Mouse (Mus musculus) gastrocnemius, adult 8-10 months (tissue): Measurements from ENCODE around the gene Scml4. TPM values are rescaled to one million over a fixed set of nuclear protein-coding genes. Genes with fewer than 3 reads are reported as not detected.
A peak's percentile ranks its signal among the peaks of the same experiment; 100 is the strongest.

ENCODE experiments used
- DNase-seq, 2 experiments: peaks; one replicate each; pipeline ENCODE4 v3.0.0; 2022; ENCODE audit warnings: low spot score in 2 of 2
- total RNA-seq, 4 experiments: library from RNA; stranded (reverse); gene quantifications; 2 replicates each; pipeline ENCODE4 v1.2.4; 2022

Gene Scml4
- total RNA-seq, 4 experiments from 2014 or later, result 0.27 to 0.54 (median 0.41) TPM

DNA sequence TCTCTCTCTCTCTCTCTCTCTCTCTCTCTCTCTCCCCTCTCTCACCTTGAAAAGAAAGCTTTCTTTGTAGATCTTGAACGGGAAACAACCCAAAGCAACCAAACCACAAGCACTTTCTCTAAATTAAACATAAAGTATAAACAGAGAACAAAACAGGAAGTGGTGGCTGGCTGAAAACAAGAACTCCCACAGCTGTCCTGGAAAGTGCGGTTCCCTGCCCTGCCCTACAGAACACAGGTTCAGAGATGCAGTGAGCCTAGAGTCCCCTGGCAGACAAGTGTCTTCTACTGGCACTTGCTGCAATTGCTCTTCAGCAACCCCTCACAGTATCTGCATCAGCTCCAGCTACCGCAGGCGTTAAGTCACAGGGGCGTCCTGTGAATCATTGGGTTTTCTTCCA, 37.5 kb downstream of the Scml4 start:
- DNase-seq, result no peak

GRCm38 (mm10) chr10:42901361-42901760, 41.2 kb downstream of the Scml4 start:
- DNase-seq, result no peak

DNA sequence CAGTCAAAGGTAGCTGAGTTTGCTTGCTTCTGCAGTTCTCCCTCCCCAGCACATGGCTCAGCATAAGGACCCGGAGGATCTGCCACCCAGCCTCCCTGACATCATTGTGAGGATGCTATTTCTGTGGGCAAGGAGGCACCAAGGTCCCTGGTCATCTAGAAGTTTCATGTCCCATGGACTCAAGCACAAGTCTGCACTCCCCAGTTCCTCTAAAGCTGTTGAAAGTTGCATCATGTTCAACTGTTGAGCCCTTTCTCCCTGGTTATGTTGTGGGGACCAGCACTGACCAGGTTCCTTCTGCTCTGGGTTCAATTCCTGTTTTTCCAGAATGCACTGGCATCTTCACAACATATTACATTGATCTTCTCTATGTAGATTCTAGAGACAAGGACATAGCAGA, 42.9 kb downstream of the Scml4 start:
- no peak for DNase-seq

- no peak for DNase-seq
Observed at GRCm38 (mm10) chr10:42908562-42908961, 48.4 kb downstream of the Scml4 start.

DNA sequence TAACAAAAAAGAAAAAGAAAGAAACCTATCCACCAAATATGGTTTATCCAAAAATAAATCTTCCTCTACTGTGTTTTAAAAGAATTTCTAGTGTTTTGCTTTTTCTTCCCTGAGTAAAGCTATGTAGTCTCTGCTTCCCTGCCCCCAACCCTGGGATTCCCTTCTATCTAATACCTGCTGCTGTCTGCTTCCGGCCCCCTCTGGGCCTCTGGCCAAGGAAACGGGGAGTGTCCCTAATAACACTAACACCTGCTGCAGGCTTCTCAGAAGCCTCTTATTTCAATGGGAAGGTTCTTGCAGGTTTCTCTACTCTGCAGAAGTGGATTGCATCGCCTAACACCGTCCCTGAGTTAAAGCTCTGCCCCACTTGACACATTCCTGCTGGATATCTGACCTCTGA, 50.4 kb downstream of the Scml4 start:
- DNase-seq, result no peak

DNA sequence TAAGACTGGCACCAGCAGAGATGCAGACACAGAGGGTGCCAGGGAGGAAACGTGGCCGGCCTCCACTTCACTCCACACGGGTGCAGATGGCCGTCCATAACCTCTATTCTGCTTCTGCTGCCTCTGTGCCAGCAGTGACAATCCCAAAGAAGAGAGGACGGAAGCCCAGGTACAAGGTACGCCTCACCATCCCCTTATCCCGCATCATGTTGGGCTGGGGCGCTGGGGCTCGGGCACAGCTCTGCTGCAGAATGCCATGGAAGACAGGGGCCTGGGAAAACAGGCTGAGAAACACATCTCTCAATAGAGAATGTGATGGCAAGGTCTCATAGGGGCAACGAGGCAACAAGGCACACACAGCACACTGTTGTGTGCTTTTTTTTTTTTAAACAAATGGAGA, 51.9 kb downstream of the Scml4 start:
- DNase-seq, result no peak

- DNase-seq, result no peak
Observed at GRCm38 (mm10) chr10:42913196-42913595, 53.0 kb downstream of the Scml4 start.

GRCm38 (mm10) chr10:42914146-42914545, 54.0 kb downstream of the Scml4 start:
- no peak for DNase-seq

GRCm38 (mm10) chr10:42917355-42917754, 57.2 kb downstream of the Scml4 start:
- DNase-seq, result no peak

- DNase-seq, result no peak
Observed at GRCm38 (mm10) chr10:42919786-42920185, 59.6 kb downstream of the Scml4 start.

DNA sequence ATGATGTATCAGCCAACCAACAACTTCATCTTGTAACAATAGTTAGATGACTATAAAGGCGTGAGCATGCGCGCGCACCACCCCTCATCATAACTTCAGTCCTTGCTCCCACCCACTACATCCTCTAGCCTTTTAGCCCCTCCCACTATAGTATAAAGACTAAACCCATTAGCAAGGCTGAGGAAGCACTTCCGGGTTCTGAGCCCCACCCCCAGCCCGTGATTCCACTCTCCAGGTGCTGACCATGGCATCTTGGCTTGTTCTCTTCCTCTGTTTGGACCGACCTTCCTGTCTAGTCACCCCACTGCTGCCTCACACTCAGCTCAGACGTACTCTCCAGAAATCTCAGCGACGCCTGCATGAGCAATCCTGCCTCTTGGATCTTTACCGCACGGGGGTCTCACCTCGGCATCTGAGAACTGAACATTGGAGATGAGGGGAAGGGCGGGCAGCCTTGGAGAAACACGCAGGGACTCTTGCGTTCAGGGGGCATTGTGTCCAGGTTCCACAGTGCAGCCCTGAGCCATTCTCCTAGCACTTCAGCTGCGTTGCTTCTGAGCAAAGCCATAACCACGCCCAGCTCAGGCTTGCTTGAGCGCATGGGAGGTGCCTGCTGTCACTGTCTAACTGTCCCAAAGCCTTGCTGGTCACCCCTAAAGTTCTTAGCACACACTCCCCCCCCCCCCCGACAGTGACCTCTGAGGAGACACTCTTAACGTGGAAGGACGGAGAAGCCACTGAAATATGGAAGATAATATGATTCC, 65.1 kb downstream of the Scml4 start:
- DNase-seq, result no peak

DNA sequence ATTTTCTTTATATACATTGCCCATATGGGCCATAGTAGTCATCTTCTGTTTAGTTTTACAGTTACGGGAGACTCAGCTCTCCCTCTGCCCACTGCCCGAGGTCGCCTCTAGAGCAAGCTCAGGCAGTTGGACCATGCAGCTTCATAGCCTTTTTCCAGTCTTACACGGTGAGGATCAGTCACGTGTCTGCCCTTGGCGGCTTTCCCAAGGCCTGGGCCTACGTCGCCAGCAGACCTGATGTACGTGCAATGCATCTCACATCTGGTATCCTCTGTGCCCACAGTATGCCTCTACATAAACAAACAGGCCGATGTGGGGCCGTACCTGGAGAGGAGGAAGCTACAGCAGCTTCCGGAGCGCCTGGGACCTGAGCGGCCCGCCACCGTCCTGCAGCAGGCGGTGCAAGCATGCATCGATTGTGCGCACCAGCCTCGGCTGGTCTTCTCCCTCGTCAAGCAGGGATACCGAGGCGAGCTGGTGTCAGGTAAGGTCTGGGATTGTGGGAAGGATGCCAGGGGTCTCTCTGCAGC, 70.0 kb downstream of the Scml4 start:
- DNase-seq, result no peak

DNA sequence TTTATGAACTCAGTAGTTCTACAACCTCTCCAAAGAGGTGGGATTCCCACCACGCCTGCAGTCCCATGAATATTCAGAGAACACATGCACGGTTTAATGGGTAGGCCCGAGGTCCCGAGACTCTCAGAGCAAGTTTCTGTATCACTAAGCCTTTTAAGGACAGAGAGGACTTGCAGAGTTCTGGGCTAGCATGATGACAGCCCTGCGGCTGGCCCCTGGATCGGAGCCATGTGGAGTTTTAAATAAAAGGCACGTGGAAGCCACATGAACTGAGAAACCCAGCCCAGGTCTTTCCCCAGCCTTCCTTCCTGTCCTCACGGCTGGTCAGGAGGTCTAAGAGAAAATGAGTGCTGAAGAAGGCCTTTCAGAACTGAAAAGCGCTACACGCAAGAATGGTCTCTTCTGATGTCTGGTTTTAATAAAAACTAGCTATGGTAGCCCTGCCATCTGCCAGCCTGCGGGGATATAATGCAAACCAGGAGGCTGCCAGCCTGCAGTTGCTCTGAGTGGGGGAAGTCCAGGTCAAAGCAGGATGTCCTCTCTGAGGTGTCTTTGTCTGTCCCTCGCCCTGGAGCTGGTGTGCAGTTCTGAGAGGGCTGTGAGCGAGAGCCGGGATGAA, 72.8 kb downstream of the Scml4 start:
- no peak for DNase-seq

DNA sequence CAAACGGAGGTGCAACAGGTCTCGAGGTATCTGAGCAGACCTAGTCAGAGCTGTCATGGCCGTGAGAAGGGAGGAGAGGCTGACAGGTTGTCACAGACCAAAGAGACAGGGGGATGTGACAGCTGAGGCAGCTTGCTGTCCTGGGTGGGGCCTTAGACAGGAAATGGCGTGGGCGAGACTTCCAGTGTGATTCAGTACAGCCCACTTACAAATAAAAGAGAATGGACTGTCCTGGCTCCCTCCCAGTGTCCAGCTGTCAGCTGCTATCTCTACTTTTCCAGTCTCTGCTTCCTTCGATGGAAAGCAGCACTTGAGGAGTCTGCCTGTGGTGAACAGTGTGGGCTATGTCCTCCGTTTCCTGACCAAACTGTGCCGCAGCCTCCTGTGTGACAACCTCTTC, 74.5 kb downstream of the Scml4 start:
- DNase-seq, result no peak

GRCm38 (mm10) chr10:42936205-42936604, 76.0 kb downstream of the Scml4 start:
- no peak for DNase-seq

DNA sequence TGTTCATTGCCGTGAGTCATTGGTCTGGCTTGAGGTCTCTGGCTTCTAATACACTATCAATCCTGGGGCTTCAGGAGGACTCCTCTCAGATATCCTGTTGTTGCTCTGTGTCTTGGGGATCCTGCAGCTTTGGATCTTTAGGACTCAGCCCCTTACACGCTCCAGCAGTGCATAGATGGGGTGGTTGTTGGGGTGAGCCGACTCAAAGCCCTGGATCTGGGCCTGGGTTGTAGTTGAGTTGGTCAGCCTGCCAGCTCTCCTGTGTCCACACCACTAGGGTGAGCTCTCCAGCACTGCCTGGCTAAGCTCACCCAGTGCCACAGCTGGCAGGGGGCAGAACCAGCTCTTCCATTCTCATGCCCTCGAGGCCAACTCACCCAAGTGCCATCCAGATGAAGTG, 78.2 kb downstream of the Scml4 start:
- DNase-seq, result no peak

DNA sequence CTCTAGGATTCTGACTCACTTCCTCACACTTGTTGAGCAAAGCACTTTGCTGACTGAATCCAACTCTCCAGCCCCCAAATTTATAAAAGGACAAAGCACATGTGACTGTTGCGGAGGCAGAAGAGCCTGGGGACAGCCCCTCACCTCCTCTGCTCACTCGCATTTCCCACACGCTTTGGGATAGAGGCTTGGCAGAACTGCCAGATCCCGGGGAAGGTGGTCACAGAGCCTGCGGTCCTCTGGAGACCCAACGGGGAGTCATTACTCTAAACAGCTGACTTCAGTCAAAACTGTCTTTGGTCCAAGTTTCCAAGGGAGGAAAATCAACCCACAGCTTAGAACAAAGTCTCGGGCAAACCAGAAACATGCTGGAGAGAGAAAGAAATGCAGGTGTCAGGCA, 79.5 kb downstream of the Scml4 start:
- DNase-seq, result no peak

- DNase-seq, result no peak
Observed at GRCm38 (mm10) chr10:42940193-42941050, 80.3 kb downstream of the Scml4 start.

DNA sequence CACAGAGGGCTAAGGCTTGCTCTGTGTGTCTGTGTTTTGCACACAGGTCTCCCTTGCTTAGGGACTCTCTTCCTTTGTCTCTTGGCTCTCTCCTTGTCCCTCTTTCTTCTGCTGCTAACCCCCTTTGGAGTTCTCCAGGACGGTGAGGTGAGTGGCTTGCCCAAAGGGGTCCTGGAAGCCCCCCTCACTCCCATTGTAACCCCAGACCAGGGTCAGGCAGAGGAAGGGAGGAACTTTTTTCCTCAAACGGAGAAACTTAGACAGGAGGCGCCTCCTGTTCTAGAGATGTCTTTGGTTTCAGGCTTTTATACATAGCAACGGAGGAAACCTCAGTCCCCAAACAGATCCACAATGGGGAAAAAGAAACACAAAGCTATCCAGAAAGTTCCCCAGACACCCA, 81.1 kb downstream of the Scml4 start:
- no peak for DNase-seq

DNA sequence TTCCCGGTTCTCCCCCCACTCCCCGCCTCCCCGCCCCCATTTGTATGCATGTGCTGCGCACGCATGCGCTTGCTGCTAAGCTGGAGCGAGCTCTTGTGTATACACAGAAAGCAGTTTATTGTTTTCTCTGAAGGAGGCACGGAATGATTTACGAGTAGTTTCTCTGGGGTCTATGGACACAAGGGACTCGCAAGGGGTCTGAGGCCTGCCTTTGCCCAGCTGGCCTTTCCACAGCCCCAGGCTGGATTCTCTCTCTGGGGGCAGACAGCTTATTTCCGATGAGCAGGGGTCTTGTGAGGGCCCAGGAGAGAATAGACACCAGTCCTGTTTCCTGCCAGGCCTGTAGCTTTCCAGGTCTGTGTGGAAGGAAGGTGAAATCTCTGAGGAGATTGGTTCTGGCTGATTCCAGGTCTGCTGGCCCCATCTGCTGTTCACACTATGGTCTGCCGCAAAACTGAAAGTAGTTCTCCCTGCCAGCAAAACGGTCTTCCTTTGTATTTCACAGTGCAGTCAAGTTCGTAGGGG, 81.6 kb downstream of the Scml4 start:
- peak in 1 of 2 experiments; percentile 59 for DNase-seq

GRCm38 (mm10) chr10:42942300-42942699, 82.1 kb downstream of the Scml4 start:
- DNase-seq, result no peak

DNA sequence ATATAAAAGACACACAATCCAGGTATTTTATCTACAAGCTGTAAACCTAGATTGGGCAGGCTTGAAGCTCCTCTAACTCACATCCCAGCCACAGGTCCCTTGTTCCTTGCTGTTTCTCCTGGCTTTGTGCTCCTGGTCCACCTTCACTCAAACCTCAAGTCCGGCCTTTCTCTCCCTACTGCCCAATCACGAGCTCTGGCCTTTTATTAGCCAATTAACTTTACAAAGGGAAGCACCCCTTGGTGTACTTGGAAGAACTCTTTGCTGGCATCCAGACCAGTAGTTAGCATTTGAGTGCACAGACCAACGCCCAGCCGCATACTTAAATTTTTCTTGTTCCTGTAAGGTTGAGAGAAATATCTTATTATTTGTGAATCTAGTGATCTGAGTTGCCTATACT, 85.1 kb downstream of the Scml4 start:
- DNase-seq, result no peak
